Mouse (Mus musculus) midbrain, embryonic 11.5 days (tissue): Measurements from ENCODE around the gene Btbd17. TPM values are rescaled to one million over a fixed set of nuclear protein-coding genes. Genes with fewer than 3 reads are reported as not detected.

Source experiments
- ATAC-seq: fragments of 200-750 bp; cut with Nextera tagmentation; 2 replicates; pipeline ENCODE4 v1.8.0; 2017; ENCODE audit warnings: moderate TSS enrichment, moderate library complexity; ENCODE audit not compliant: low FRiP score
- DNase-seq: peaks from one replicate; pipeline ENCODE4 v3.0.0; 2015; ENCODE audit warnings: low spot score; ENCODE audit errors: missing footprints
- H3K27ac ChIP-seq: fragments of 300-500 bp; sonication (generic); 2 replicates; pipeline ENCODE4 v1.5.1; 2014; ENCODE audit warnings: low read depth, low read length
- H3K27me3 ChIP-seq: fragments of 300-500 bp; sonication (generic); 2 replicates; pipeline ENCODE4 v1.6.1; 2014; ENCODE audit warnings: mild to moderate bottlenecking, low read length, moderate library complexity, mixed read lengths; ENCODE audit not compliant: control insufficient read depth, insufficient read depth
- H3K36me3 ChIP-seq: fragments of 300-500 bp; sonication (generic); 2 replicates; pipeline ENCODE4 v1.6.1; 2014; ENCODE audit warnings: mild to moderate bottlenecking, low read length, moderate library complexity, mixed read lengths; ENCODE audit not compliant: control insufficient read depth, insufficient read depth
- H3K4me1 ChIP-seq: fragments of 300-500 bp; sonication (generic); 2 replicates; pipeline ENCODE4 v1.6.1; 2014; ENCODE audit warnings: low read length; ENCODE audit not compliant: control insufficient read depth, insufficient read depth
- H3K4me2 ChIP-seq: fragments of 300-500 bp; sonication (generic); 2 replicates; pipeline ENCODE4 v1.6.1; 2014; ENCODE audit warnings: mild to moderate bottlenecking, moderate library complexity
- H3K4me3 ChIP-seq: fragments of 300-500 bp; sonication (generic); 2 replicates; pipeline ENCODE4 v1.5.1; 2014; ENCODE audit warnings: low read depth, low read length
- H3K9ac ChIP-seq: fragments of 300-500 bp; sonication (generic); 2 replicates; pipeline ENCODE4 v1.6.1; 2014; ENCODE audit warnings: low read length
- H3K9me3 ChIP-seq: fragments of 300-500 bp; sonication (generic); 2 replicates; pipeline ENCODE4 v1.6.1; 2016; ENCODE audit warnings: low read length; ENCODE audit not compliant: control insufficient read depth
- WGBS: fragments of 180-500 bp; shearing (Covaris S2); extraction: QIAGEN DNeasy Blood & Tissue Kit; methylation state at CpG from one replicate; pipeline ENCODE4 v1.1.7; 2014; 5-methylcytosine and 5-hydroxymethylcytosine counted together
- polyA plus RNA-seq: library from polyadenylated mRNA; unstranded; fragments of >200 nt; fragmentation: Nextera tagmentation; extraction: Ambion mirVana; gene quantifications from 2 replicates; pipeline ENCODE4 v1.2.1, GENCODE M21; 2014

The Btbd17 gene
- polyA plus RNA-seq, 1 experiment from 2014 or later, result 70.2 TPM

DNA sequence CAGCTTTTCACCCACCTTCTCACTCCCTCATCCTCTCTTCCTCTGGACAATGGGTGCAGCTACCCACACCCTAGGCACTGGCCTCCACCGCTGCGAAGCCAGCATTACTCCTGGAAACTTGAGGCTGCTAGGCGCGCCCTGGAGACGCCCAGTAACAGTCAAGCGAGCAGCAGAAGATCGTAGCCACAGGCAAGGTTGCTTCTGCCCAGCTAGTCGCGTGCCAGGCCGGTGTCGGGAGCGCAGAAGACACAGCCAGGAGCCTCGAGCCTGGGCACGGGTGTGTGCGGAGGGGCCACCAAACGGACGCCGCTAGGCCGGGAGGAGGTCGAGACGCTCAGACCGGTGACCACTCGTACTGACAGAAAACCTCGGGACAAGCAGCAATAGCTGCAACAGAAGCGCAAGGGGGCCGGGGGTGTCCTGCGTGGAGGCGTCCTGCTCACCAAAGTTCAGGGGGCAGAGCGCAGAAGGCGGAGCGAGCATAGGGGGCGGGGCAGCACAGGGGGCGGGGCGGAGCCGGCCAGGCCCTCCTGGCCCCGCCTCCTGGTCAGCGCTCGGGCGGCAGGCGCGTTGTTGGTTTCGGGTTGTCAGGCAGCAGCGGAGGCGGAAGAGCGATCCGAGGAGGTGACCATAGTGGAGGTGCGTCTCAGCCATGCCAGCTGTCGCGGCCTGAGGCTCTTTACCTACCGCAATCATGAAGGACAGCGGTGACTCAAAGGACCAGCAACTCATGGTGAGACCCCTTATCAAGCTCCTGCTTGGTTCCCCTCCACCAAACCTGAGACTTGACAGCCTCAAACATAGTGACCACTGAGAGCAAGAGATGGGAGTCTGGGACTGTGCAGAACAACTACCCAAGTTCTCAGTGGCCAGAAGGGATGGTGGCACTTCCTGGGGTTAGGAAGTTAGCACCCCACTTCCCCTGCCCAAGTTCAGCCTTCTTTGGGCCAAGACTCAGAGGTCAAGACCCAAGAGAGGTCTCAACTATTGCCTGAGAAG is 30.6 kb downstream of the Btbd17 start, which contains the start of gene Kif19a:
Gene Kif19a, plus strand, starts transcription at position 569 of the 999 bp plus-strand sequence.
- H3K9ac ChIP-seq, result peak within 1 kb of the TSS; percentile 6
- no peaks in the 10 kb centered on the region for H3K9me3 ChIP-seq
- H3K27ac ChIP-seq, result no peak within 1 kb of the TSS
- H3K4me1 ChIP-seq, result no peaks in the 10 kb centered on the region; the same call in 1 of the 2 replicates
- peak within 1 kb of the TSS; percentile 35 for H3K4me3 ChIP-seq
- ATAC-seq (peak; percentile 87), DNase-seq (peak; percentile 97)
- no peaks in the 10 kb centered on the region for H3K36me3 ChIP-seq
- peaks cover 12% of the 10 kb centered on the region for H3K27me3 ChIP-seq
- peak within 1 kb of the TSS; percentile 77 for H3K4me2 ChIP-seq
- 3% methylated on average over 51 of the region's 51 CpGs for WGBS

DNA sequence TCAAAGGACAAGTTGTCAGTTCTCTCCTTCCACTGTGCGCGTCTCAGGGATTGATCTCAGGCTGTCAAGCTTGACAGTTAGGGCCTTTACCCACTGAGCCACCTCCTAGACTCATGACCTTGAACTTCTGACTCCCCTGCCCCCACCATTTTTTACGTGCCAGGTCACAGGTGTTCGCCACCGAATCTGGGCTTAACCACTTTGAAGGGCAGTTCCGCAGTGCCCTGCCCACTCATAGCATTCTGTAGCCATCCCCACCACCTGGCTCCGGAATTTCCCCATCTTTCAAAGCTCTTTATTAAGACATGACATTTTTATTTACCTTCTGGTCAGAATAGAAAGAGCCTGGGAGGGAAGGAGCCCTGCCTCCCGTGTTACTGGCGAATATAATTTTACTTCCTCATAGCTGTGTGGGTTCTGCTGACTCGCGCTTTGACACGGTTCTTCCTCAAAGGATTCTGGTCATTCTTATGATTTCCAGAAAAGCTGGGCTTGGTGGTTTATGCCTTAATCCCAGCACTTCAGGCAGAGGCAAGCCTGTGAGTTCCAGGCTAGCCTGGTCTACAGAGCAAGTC is 48.1 kb downstream of the Btbd17 start:
- no peak overlapping the region for H3K4me2 ChIP-seq
- H3K27ac ChIP-seq, result no peak overlapping the region
- no peaks in the 10 kb centered on the region for H3K9me3 ChIP-seq
- H3K9ac ChIP-seq, result no peak overlapping the region
- DNase-seq, result no peak
- H3K4me1 ChIP-seq, result no peaks in the 10 kb centered on the region
- H3K4me3 ChIP-seq, result no peak overlapping the region
- H3K27me3 ChIP-seq, result peaks cover 4% of the 10 kb centered on the region
- no peak for ATAC-seq
- H3K36me3 ChIP-seq, result no peaks in the 10 kb centered on the region
- WGBS, result 87% methylated on average over 12 of the region's 12 CpGs

DNA sequence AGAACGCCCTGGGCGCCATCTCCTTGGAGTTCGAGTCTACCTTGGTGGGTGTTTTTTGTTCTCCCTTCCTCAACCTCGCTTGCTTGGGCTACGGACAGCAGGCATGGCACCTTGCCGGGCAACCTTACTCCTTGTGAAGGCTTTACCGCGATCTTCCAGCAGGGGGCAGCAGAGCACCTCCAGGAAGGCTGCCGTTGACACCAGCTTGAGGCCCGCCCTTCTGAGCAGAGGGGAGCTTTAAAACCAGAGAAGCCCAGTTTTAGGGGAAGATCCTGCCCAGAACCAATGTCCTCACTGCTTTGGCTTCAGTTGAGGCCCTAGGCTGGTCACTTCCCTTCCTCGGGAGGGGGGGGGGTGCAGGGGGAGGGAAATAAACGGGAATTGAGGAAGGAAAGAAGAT is 50.6 kb downstream of the Btbd17 start:
- no peak overlapping the region for H3K27ac ChIP-seq
- ATAC-seq, result peak; percentile 67; the same call in 1 of the 2 replicates
- peaks cover 17% of the 10 kb centered on the region for H3K4me1 ChIP-seq
- H3K27me3 ChIP-seq, result peaks cover 4% of the 10 kb centered on the region
- 1% methylated on average over 12 of the region's 12 CpGs for whole genome bisulfite sequencing
- H3K4me3 ChIP-seq, result no peak overlapping the region
- DNase-seq, result peak; percentile 100
- H3K4me2 ChIP-seq, result peak overlapping the region; percentile 27
- no peak overlapping the region for H3K9ac ChIP-seq
- H3K36me3 ChIP-seq, result no peaks in the 10 kb centered on the region
- H3K9me3 ChIP-seq, result no peaks in the 10 kb centered on the region

DNA sequence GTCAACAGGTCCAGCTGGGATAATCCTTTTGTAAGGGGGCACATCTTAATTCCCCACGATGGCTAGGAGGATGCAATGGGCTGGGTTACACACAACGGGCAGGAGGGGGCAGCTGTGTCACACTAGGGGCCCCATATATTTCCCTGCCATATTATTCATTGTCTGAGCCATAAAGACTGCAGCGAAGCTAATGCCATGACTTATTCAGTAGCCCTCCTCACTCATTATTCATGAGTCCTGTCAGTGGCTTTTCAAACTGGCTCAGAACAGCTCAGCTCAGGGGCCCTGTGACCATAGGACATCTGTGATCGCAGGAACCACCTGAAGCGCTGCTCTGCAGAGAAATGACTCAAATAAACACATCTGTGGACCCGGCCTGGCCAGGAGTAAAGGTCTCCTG is 54.3 kb downstream of the Btbd17 start:
- no peaks in the 10 kb centered on the region for H3K36me3 ChIP-seq
- peak overlapping the region; percentile 27 for H3K27ac ChIP-seq
- no peak overlapping the region for H3K4me3 ChIP-seq
- WGBS, result 20% methylated on average over 6 of the region's 6 CpGs
- DNase-seq (peak; percentile 93), ATAC-seq (peak; percentile 84)
- H3K4me1 ChIP-seq, result peaks cover 22% of the 10 kb centered on the region
- H3K9me3 ChIP-seq, result no peaks in the 10 kb centered on the region
- H3K4me2 ChIP-seq, result peak overlapping the region; percentile 0; the same call in 1 of the 2 replicates
- H3K9ac ChIP-seq, result no peak overlapping the region
- H3K27me3 ChIP-seq, result peaks cover 11% of the 10 kb centered on the region

Other genes starting within 250 kb of the Btbd17 start
- gene Rpl38, start 127.4 kb downstream of the Btbd17 start, polyA plus RNA-seq, result 839 and 977 TPM in 2 replicates
- 11.0 and 11.4 TPM in 2 replicates for gene Ttyh2, start 120.5 kb downstream of the Btbd17 start, polyA plus RNA-seq
- 1.2 and 1.3 TPM in 2 replicates for gene Dnaic2, start 68.5 kb downstream of the Btbd17 start, polyA plus RNA-seq
- 0.61 and 0.94 TPM in 2 replicates for gene Kif19a, start 30.6 kb downstream of the Btbd17 start, polyA plus RNA-seq
- gene Gpr142, start 3.0 kb upstream of the Btbd17 start, polyA plus RNA-seq, result 0.12 TPM in 1 of 2 replicates, not detected in the other
- gene Gprc5c, start 55.2 kb upstream of the Btbd17 start, polyA plus RNA-seq, result 8.9 and 10.7 TPM in 2 replicates
- gene Cd300a, start 94.1 kb upstream of the Btbd17 start, polyA plus RNA-seq, result 0.79 and 1.1 TPM in 2 replicates
- gene Cd300lb, start 138.4 kb upstream of the Btbd17 start, polyA plus RNA-seq, result 0.30 TPM in 1 of 2 replicates, not detected in the other
- not detected in 2 replicates for gene Cd300c, start 173.2 kb upstream of the Btbd17 start, polyA plus RNA-seq
- 0.08 and 0.16 TPM in 2 replicates for gene Cd300ld, start 194.0 kb upstream of the Btbd17 start, polyA plus RNA-seq
- gene Cd300c2, start 205.9 kb upstream of the Btbd17 start, polyA plus RNA-seq, result 0.64 and 1.4 TPM in 2 replicates
- not detected in 2 replicates for gene Cd300ld2, start 220.2 kb upstream of the Btbd17 start, polyA plus RNA-seq
- gene Cd300ld4, start 231.1 kb upstream of the Btbd17 start, polyA plus RNA-seq, result not detected in 2 replicates
- gene Cd300ld5, start 241.8 kb upstream of the Btbd17 start, polyA plus RNA-seq, result not detected in 2 replicates